Mouse (Mus musculus) ES-E14 (cell line): ENCODE results near the gene Actn1. TPM values are rescaled to one million over a fixed set of nuclear protein-coding genes. Genes with fewer than 3 reads are reported as not detected.

Experiments
- DNase-seq: peaks from one replicate; pipeline ENCODE4 v3.0.0-alpha.2; 2013; ENCODE audit warnings: low read depth, low spot score
- H3K27ac ChIP-seq: 2 replicates; pipeline ENCODE4 v1.5.1; 2012; ENCODE audit warnings: low read depth, mild to moderate bottlenecking, low read length, moderate library complexity, mixed read lengths; ENCODE audit not compliant: poor library complexity, insufficient read depth, severe bottlenecking
- H3K36me3 ChIP-seq: 2 replicates; pipeline ENCODE4 v1.6.1; 2012; ENCODE audit warnings: mild to moderate bottlenecking, low read length, moderate library complexity, mixed read lengths; ENCODE audit not compliant: control insufficient read depth, poor library complexity, insufficient read depth, severe bottlenecking
- H3K4me1 ChIP-seq, 2 experiments: fragments of 150-350 bp in 1 of 2; sonication (generic) in 1 of 2; 2 replicates each; pipeline ENCODE4 v1.6.1; 2012; ENCODE audit warnings: low read length in 2 of 2, mild to moderate bottlenecking in 1 of 2, mixed read lengths in 1 of 2; ENCODE audit not compliant: control insufficient read depth in 2 of 2, insufficient read depth in 2 of 2, poor library complexity in 1 of 2
- H3K4me3 ChIP-seq, 2 experiments: fragments of 150-350 bp in 1 of 2; sonication (generic) in 1 of 2; 2 replicates each; pipeline ENCODE4 v1.5.1; 2012; ENCODE audit warnings: low read length in 2 of 2, low read depth in 1 of 2, mild to moderate bottlenecking in 1 of 2, mixed read lengths in 1 of 2; ENCODE audit not compliant: insufficient read depth in 1 of 2, poor library complexity in 1 of 2, severe bottlenecking in 1 of 2
- H3K9ac ChIP-seq: 2 replicates; pipeline ENCODE4 v1.6.1; 2012; ENCODE audit warnings: low read depth, mild to moderate bottlenecking, low read length, mixed read lengths; ENCODE audit not compliant: poor library complexity, insufficient read depth, severe bottlenecking
- H3K9me3 ChIP-seq: fragments of 150-350 bp; sonication (generic); 2 replicates; pipeline ENCODE4 v1.6.1; 2012; ENCODE audit warnings: low read depth, mild to moderate bottlenecking, low read length; ENCODE audit not compliant: control insufficient read depth, insufficient read depth
- CHD2 ChIP-seq: IDR thresholded peaks from 2 replicates; pipeline ENCODE4 v1.6.1; 2014; ENCODE audit warnings: mild to moderate bottlenecking, low read depth, low read length, inconsistent platforms
- HCFC1 ChIP-seq: IDR thresholded peaks from 2 replicates; pipeline ENCODE4 v1.6.1; 2012; ENCODE audit warnings: low read length, inconsistent platforms, borderline replicate concordance; ENCODE audit not compliant: insufficient read depth
- MAFK ChIP-seq: IDR thresholded peaks from 2 replicates; pipeline ENCODE4 v1.6.1; 2014; ENCODE audit warnings: mild to moderate bottlenecking, low read depth, low read length, inconsistent platforms; ENCODE audit not compliant: insufficient read depth
- ZC3H11A ChIP-seq: IDR thresholded peaks from 2 replicates; pipeline ENCODE4 v1.6.1; 2012; ENCODE audit warnings: low read depth, mild to moderate bottlenecking, inconsistent platforms, low read length, borderline replicate concordance
- ZNF384 ChIP-seq: IDR thresholded peaks from 2 replicates; pipeline ENCODE4 v1.6.1; 2012; ENCODE audit warnings: low read depth, low read length, inconsistent platforms
- in situ Hi-C, 2 experiments: fragments of 600-800 bp; cut with MboI; formaldehyde crosslinking; loops; one replicate each; pipeline ENCODE4 v1.15.1; 2025; ENCODE audit warnings: low sequenced_read_pairs in 2 of 2, inconsistent platforms in 1 of 2; ENCODE audit not compliant: unreplicated experiment in 2 of 2
- total RNA-seq: library from RNA; depleted of rRNA; stranded (reverse); fragments of 300-350 nt; gene quantifications from 2 replicates; pipeline ENCODE4 v1.2.3, GENCODE M21; 2012

Gene Actn1
- total RNA-seq, 1 experiment: 255 TPM

- Histone ChIP-seq H3K9ac (0 out of 2 replicates have a peak overlapping the region, but pooled peaks have one; percentile 16), H3K4me1 (peaks cover 27 to 44% of the 10 kb centered on the region in 2 experiments)
These were observed 43.8 kb downstream of the Actn1 start for GRCm38 (mm10) chr12:80216258-80216881.

GRCm38 (mm10) chr12:80213810-80214209 is 46.4 kb downstream of the Actn1 start:
- peaks cover 26 to 49% of the 10 kb centered on the region in 2 experiments for H3K4me1 ChIP-seq
- in situ Hi-C loops: no loop called here
- H3K27ac ChIP-seq: no peak overlapping the region
- no peaks in the 10 kb centered on the region for H3K9me3 ChIP-seq
- TF ChIP-seq MAFK (no peak), HCFC1 (no peak), ZC3H11A (no peak), CHD2 (no peak), ZNF384 (no peak)
- DNase-seq: no peak
- no peak overlapping the region for H3K9ac ChIP-seq
- H3K36me3 ChIP-seq: peaks cover 3% of the 10 kb centered on the region; the same call in 1 of the 2 replicates
- H3K4me3 ChIP-seq: no peak overlapping the region

More at GRCm38 (mm10) chr12:80216258-80216881, 43.8 kb downstream of the Actn1 start:
- in situ Hi-C loops: no loop called here
- H3K36me3 ChIP-seq: no peaks in the 10 kb centered on the region; the same call in 1 of the 2 replicates
- TF ChIP-seq ZC3H11A (no peak), CHD2 (no peak), MAFK (no peak), ZNF384 (no peak)
- H3K9me3 ChIP-seq: no peaks in the 10 kb centered on the region
- peak overlapping the region in 1 of 2 experiments; percentile 22; a peak in 1 of 4 replicates for H3K4me3 ChIP-seq
- DNase-seq: peak; percentile 59
- H3K27ac ChIP-seq: peak overlapping the region; percentile 87

- H3K9ac ChIP-seq: no peak overlapping the region
- H3K4me1 ChIP-seq: peaks cover 30 to 47% of the 10 kb centered on the region in 2 experiments
- H3K36me3 ChIP-seq: peaks cover 3% of the 10 kb centered on the region; the same call in 1 of the 2 replicates
- in situ Hi-C loops: no loop called here
- no peak for DNase-seq
- H3K9me3 ChIP-seq: no peaks in the 10 kb centered on the region
- no peak overlapping the region for H3K4me3 ChIP-seq
- no peak for TF ChIP-seq ZNF384
- TF ChIP-seq ZC3H11A: no peak
- TF ChIP-seq HCFC1: no peak
- no peak for TF ChIP-seq CHD2
- TF ChIP-seq MAFK: no peak
- H3K27ac ChIP-seq: no peak overlapping the region
These were observed 46.9 kb downstream of the Actn1 start for GRCm38 (mm10) chr12:80213263-80213662.

GRCm38 (mm10) chr12:80210791-80211612 is 49.2 kb downstream of the Actn1 start:
- no peak for DNase-seq
- H3K9ac ChIP-seq: no peak overlapping the region
- no peak overlapping the region for H3K4me3 ChIP-seq
- TF ChIP-seq ZC3H11A: no peak
- no peak for TF ChIP-seq CHD2
- no peak for TF ChIP-seq MAFK
- TF ChIP-seq HCFC1: no peak
- TF ChIP-seq ZNF384: no peak
- H3K9me3 ChIP-seq: no peaks in the 10 kb centered on the region
- H3K36me3 ChIP-seq: peaks cover 3% of the 10 kb centered on the region; the same call in 1 of the 2 replicates
- peaks cover 17 to 37% of the 10 kb centered on the region in 2 experiments for H3K4me1 ChIP-seq
- in situ Hi-C loops: no loop called here
- peak overlapping the region; percentile 45; the same call in 1 of the 2 replicates for H3K27ac ChIP-seq
